Mouse (Mus musculus) liver, embryonic 14.5 days (tissue): ENCODE measurements at regions not wholly inside any gene's neighbourhood (a gene's known extent, or its start where the extent isn't known, plus 50 kb on each side); places are given as distances from the start of the nearest gene placed in this dataset.

Source experiments
- ATAC-seq: fragments of 200-750 bp; cut with Nextera tagmentation; 2 replicates; pipeline ENCODE4 v1.8.0; 2017; ENCODE audit warnings: moderate number of reproducible peaks, mild to moderate bottlenecking, moderate library complexity; ENCODE audit not compliant: insufficient read depth
- DNase-seq, 3 experiments: peaks; one replicate each; pipeline ENCODE4 v3.0.0-alpha.2; 2012 to 2013; ENCODE audit warnings: low read depth in 3 of 3, low spot score in 3 of 3
- H3K27ac ChIP-seq: fragments of 300-500 bp; sonication (generic); 2 replicates; pipeline ENCODE4 v1.5.1; 2014; ENCODE audit warnings: moderate library complexity, mild to moderate bottlenecking, control low read depth, inconsistent platforms
- H3K27me3 ChIP-seq: fragments of 300-500 bp; sonication (generic); 2 replicates; pipeline ENCODE4 v1.6.1; 2014; ENCODE audit warnings: mild to moderate bottlenecking, low read length, moderate library complexity; ENCODE audit not compliant: control insufficient read depth, insufficient read depth
- H3K36me3 ChIP-seq: fragments of 300-500 bp; sonication (generic); replicated peaks from 2 replicates; pipeline ENCODE4 v1.6.1; 2014; ENCODE audit warnings: low read depth; ENCODE audit not compliant: control insufficient read depth, insufficient read depth
- H3K4me1 ChIP-seq, 2 experiments: fragments of 200-500 bp in 1 of 2; fragments of 300-500 bp in 1 of 2; sonication (generic) in 1 of 2; replicated peaks; 2 replicates each; pipeline ENCODE4 v1.6.1; 2012 to 2014; ENCODE audit warnings: antibody characterized with exemption in 1 of 2, inconsistent platforms in 1 of 2, low read length in 1 of 2; ENCODE audit not compliant: control insufficient read depth in 2 of 2, insufficient read depth in 2 of 2
- H3K4me2 ChIP-seq: fragments of 300-500 bp; sonication (generic); 2 replicates; pipeline ENCODE4 v1.6.1; 2014; ENCODE audit warnings: low read depth, mild to moderate bottlenecking, control low read depth, moderate library complexity
- H3K4me3 ChIP-seq, 2 experiments: fragments of 200-500 bp in 1 of 2; fragments of 300-500 bp in 1 of 2; sonication (generic) in 1 of 2; 2 replicates each; pipeline ENCODE4 v1.5.1; 2012 to 2014; ENCODE audit warnings: low read depth in 2 of 2, low read length in 2 of 2, mild to moderate bottlenecking in 2 of 2, control low read depth in 1 of 2, inconsistent platforms in 1 of 2, moderate library complexity in 1 of 2; ENCODE audit not compliant: insufficient read depth in 1 of 2
- H3K9ac ChIP-seq: fragments of 300-500 bp; sonication (generic); replicated peaks from 2 replicates; pipeline ENCODE4 v1.6.1; 2014; ENCODE audit warnings: mild to moderate bottlenecking, control low read depth, moderate library complexity
- H3K9me3 ChIP-seq: fragments of 300-500 bp; sonication (generic); 2 replicates; pipeline ENCODE4 v1.6.1; 2016; ENCODE audit warnings: low read length, mixed read lengths; ENCODE audit not compliant: control insufficient read depth
- CTCF ChIP-seq: IDR thresholded peaks from 2 replicates; pipeline ENCODE4 v1.5.1; 2016; ENCODE audit warnings: antibody characterized with exemption, low read depth, control low read depth
- EP300 ChIP-seq: IDR thresholded peaks from 2 replicates; pipeline ENCODE4 v1.6.1; 2016; ENCODE audit warnings: antibody characterized with exemption, low read depth
- WGBS: fragments of 180-500 bp; shearing (Covaris S2); extraction: QIAGEN DNeasy Blood & Tissue Kit; methylation state at CpG from one replicate; pipeline ENCODE4 v1.1.7; 2014; ENCODE audit not compliant: insufficient replicate concordance; 5-methylcytosine and 5-hydroxymethylcytosine counted together

GRCm38 (mm10) chr8:103447916-103448315 is 653.5 kb upstream of the Cdh5 start:
- Histone ChIP-seq H3K36me3 (no peaks in the 10 kb centered on the region), H3K9ac (no peak overlapping the region), H3K4me1 (no peaks in the 10 kb centered on the region), H3K4me2 (no peak overlapping the region), H3K27ac (no peak overlapping the region), H3K27me3 (no peaks in the 10 kb centered on the region), H3K4me3 (no peak overlapping the region), H3K9me3 (no peaks in the 10 kb centered on the region)
- no peak for ATAC-seq
- TF ChIP-seq EP300: no peak
- TF ChIP-seq CTCF: no peak
- 76% methylated on average over 5 of the region's 5 CpGs for WGBS
- no peak for DNase-seq

GRCm38 (mm10) chr8:103451381-103452018 is 649.9 kb upstream of the Cdh5 start:
- Histone ChIP-seq H3K4me3 (no peak overlapping the region), H3K9me3 (no peaks in the 10 kb centered on the region), H3K27me3 (no peaks in the 10 kb centered on the region), H3K4me1 (no peaks in the 10 kb centered on the region), H3K27ac (no peak overlapping the region), H3K9ac (no peak overlapping the region), H3K4me2 (no peak overlapping the region), H3K36me3 (no peaks in the 10 kb centered on the region)
- ATAC-seq: no peak
- WGBS: 59% methylated on average over 5 of the region's 5 CpGs
- TF ChIP-seq CTCF (no peak), EP300 (no peak)
- no peak for DNase-seq

- no peak overlapping the region for H3K9ac ChIP-seq
- no peaks in the 10 kb centered on the region for H3K4me1 ChIP-seq
- no peak for DNase-seq
- H3K36me3 ChIP-seq: no peaks in the 10 kb centered on the region
- no peaks in the 10 kb centered on the region for H3K27me3 ChIP-seq
- no peaks in the 10 kb centered on the region for H3K9me3 ChIP-seq
- no peak for ATAC-seq
- TF ChIP-seq CTCF (no peak), EP300 (no peak)
- H3K4me2 ChIP-seq: no peak overlapping the region
- WGBS: 51% methylated on average over 6 of the region's 6 CpGs
- H3K4me3 ChIP-seq: no peak overlapping the region
- no peak overlapping the region for H3K27ac ChIP-seq
Observed at GRCm38 (mm10) chr8:103457176-103457575, 644.2 kb upstream of the Cdh5 start.

GRCm38 (mm10) chr8:103463557-103463956 is 637.9 kb upstream of the Cdh5 start:
- no peaks in the 10 kb centered on the region for H3K36me3 ChIP-seq
- no peak for TF ChIP-seq EP300
- TF ChIP-seq CTCF: no peak
- no peaks in the 10 kb centered on the region for H3K27me3 ChIP-seq
- H3K9me3 ChIP-seq: no peaks in the 10 kb centered on the region
- no peak overlapping the region for H3K9ac ChIP-seq
- H3K27ac ChIP-seq: no peak overlapping the region
- ATAC-seq (no peak), DNase-seq (no peak)
- WGBS: 29% methylated on average over 4 of the region's 4 CpGs
- no peak overlapping the region for H3K4me2 ChIP-seq
- H3K4me3 ChIP-seq: no peak overlapping the region
- H3K4me1 ChIP-seq: no peaks in the 10 kb centered on the region

- Histone ChIP-seq H3K27me3 (no peaks in the 10 kb centered on the region), H3K4me3 (no peak overlapping the region), H3K27ac (no peak overlapping the region), H3K4me2 (no peak overlapping the region), H3K9ac (no peak overlapping the region), H3K36me3 (no peaks in the 10 kb centered on the region), H3K4me1 (no peaks in the 10 kb centered on the region), H3K9me3 (no peaks in the 10 kb centered on the region)
- no peak for ATAC-seq
- TF ChIP-seq CTCF: no peak
- no peak for DNase-seq
- WGBS: 62% methylated on average over 2 of the region's 2 CpGs
Observed at GRCm38 (mm10) chr8:103464777-103465353, 636.6 kb upstream of the Cdh5 start.
